Mouse (Mus musculus) heart, adult 2 months (tissue): ENCODE results near the gene Pip4p1. TPM values are rescaled to one million over a fixed set of nuclear protein-coding genes. Genes with fewer than 3 reads are reported as not detected.
"Not testable (repeated sequence)": the region's sequence is repeated elsewhere in the genome, so short reads cannot be mapped to it uniquely, and the experiment has no call there.

ENCODE experiments used
- DNase-seq, 2 experiments: peaks; one replicate each; pipeline ENCODE4 v3.0.0; 2021
- H3K27ac ChIP-seq: fragments of 200-600 bp; 2 replicates; pipeline ENCODE4 v1.8.1; 2022
- H3K27me3 ChIP-seq: fragments of 200-500 bp; 2 replicates; pipeline ENCODE4 v1.6.1; 2012; ENCODE audit warnings: mild to moderate bottlenecking, low read length, inconsistent platforms, mixed read lengths; ENCODE audit not compliant: control insufficient read depth, insufficient read depth
- H3K36me3 ChIP-seq: fragments of 200-500 bp; 2 replicates; pipeline ENCODE4 v1.6.1; 2012; ENCODE audit warnings: low read length, inconsistent platforms; ENCODE audit not compliant: control insufficient read depth, insufficient read depth
- H3K4me1 ChIP-seq: fragments of 200-500 bp; 2 replicates; pipeline ENCODE4 v1.6.1; 2011; ENCODE audit warnings: low read length; ENCODE audit not compliant: control insufficient read depth, insufficient read depth
- H3K4me3 ChIP-seq: fragments of 200-600 bp; 2 replicates; pipeline ENCODE4 v1.8.1; 2022
- H3K79me2 ChIP-seq: fragments of 200-500 bp; replicated peaks from 2 replicates; pipeline ENCODE4 v1.6.1; 2012; ENCODE audit warnings: mild to moderate bottlenecking, inconsistent platforms, low read length, moderate library complexity, mixed read lengths; ENCODE audit not compliant: control insufficient read depth, insufficient read depth
- H3K9ac ChIP-seq: fragments of 200-500 bp; 2 replicates; pipeline ENCODE4 v1.6.1; 2012; ENCODE audit warnings: low read depth, mild to moderate bottlenecking, control low read depth, inconsistent platforms, low read length, mixed read lengths
- CTCF ChIP-seq: fragments of 200-600 bp; IDR thresholded peaks from 2 replicates; pipeline ENCODE4 v1.8.1; 2022; ENCODE audit warnings: antibody characterized with exemption, mild to moderate bottlenecking, moderate library complexity
- EP300 ChIP-seq: fragments of 200-500 bp; IDR thresholded peaks from 2 replicates; pipeline ENCODE4 v1.6.1; 2011; ENCODE audit warnings: low read depth, low read length, control low read depth; ENCODE audit not compliant: insufficient read depth
- POLR2A ChIP-seq: fragments of 200-500 bp; IDR thresholded peaks from 2 replicates; pipeline ENCODE4 v1.6.1; 2011; ENCODE audit warnings: mild to moderate bottlenecking, low read depth, low read length, control low read depth; ENCODE audit not compliant: insufficient read depth
- WGBS: fragments of 180-500 bp; shearing (Covaris S2); methylation state at CpG from one replicate; pipeline ENCODE4 v1.1.7; 2018; 5-methylcytosine and 5-hydroxymethylcytosine counted together
- intact Hi-C: fragments of 180-260 bp; cut with DNase I; formaldehyde crosslinking; loops from one replicate; pipeline ENCODE4 v1.15.1; 2025
- polyA plus RNA-seq: library from polyadenylated mRNA; depleted of rRNA; stranded (reverse); fragments of >200 nt; gene quantifications from 2 replicates; pipeline ENCODE4 v1.2.3, GENCODE M21; 2012
- total RNA-seq, 2 experiments: library from RNA; stranded (reverse); gene quantifications; 2 replicates each; pipeline ENCODE4 v1.2.3; 2021

Gene Pip4p1
- total and polyA plus RNA-seq, 3 experiments, result 18.6 to 30.5 (median 27.8) TPM

DNA sequence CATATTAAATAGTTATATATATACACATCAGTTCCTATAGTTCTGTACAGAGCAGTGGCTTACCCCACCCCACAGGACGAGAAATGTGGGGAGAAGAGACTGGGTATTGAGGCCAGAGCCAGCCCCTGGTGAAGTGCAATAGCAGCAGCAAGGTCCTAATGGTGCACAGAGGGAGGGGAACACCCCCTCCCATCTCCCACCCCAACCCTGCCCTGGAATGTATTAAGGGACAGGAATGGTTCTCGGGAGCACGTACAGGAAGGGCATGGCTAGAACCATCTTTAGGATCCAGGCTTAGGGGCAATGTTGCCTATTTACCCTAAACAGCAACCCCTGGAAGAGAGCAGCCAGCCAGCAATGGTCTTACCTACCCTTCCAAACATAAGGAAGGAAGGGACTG is 3.3 kb downstream of the Pip4p1 start:
- WGBS, result 58% methylated on average over 3 of the region's 3 CpGs
- intact Hi-C loops, result no loop called here
- Histone ChIP-seq H3K9ac (no peak overlapping the region), H3K79me2 (no peaks in the 10 kb centered on the region), H3K36me3 (peaks cover 2% of the 10 kb centered on the region), H3K4me1 (peaks cover 4% of the 10 kb centered on the region), H3K27ac (no peak overlapping the region), H3K27me3 (no peaks in the 10 kb centered on the region), H3K4me3 (no peak overlapping the region)
- DNase-seq, result no peak
- TF ChIP-seq POLR2A (no peak), CTCF (no peak), EP300 (no peak)

DNA sequence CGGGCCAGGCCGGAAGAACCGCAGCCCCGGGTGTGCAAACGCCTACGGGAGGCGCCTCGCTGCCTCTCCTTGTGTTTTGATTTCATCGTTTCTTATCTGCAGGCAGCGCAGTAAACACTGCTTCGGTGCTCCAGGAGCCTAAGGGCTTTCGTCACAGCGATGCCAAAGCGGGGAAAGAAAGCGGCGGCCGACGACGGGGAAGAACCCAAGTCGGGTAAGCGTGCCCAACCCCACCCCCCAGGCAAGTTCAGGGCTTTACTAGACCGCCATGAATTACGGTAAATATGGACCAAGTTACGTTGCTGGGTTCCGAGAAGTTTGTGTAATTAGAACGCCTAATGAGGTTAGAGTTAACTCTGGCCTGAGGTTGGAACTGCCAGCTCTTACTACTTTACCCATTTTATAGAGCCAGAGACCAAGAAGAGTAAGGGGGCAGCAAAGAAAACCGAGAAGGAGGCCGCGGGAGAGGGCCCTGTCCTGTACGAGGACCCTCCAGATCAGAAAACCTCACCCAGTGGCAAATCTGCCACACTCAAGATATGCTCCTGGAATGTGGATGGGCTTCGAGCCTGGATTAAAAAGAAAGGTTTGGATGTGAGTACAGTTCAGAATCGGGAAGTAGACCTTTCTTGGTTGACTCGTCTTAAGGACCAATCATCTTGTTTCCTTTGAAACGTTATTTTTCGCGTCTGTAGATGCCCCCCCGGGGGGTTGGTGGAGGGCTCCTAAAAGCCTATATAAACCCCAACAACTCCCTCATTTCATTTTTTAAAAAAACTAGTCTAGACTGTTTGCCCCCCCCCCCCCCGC is 5.3 kb downstream of the Pip4p1 start:
- peaks cover 3% of the 10 kb centered on the region for H3K4me1 ChIP-seq
- WGBS, result 2% methylated on average over 38 of the region's 38 CpGs
- intact Hi-C loops, result no loop called here
- H3K79me2 ChIP-seq, result no peaks in the 10 kb centered on the region
- H3K9ac ChIP-seq, result peak overlapping the region; percentile 20
- H3K27me3 ChIP-seq, result no peaks in the 10 kb centered on the region
- DNase-seq, result no peak
- peak overlapping the region; percentile 64 for H3K4me3 ChIP-seq
- H3K27ac ChIP-seq, result peak overlapping the region; percentile 95
- peaks cover 2% of the 10 kb centered on the region for H3K36me3 ChIP-seq
- no peak for TF ChIP-seq CTCF
- no peak for TF ChIP-seq EP300
- peak; percentile 33; the same call in 1 of the 2 replicates for TF ChIP-seq POLR2A

DNA sequence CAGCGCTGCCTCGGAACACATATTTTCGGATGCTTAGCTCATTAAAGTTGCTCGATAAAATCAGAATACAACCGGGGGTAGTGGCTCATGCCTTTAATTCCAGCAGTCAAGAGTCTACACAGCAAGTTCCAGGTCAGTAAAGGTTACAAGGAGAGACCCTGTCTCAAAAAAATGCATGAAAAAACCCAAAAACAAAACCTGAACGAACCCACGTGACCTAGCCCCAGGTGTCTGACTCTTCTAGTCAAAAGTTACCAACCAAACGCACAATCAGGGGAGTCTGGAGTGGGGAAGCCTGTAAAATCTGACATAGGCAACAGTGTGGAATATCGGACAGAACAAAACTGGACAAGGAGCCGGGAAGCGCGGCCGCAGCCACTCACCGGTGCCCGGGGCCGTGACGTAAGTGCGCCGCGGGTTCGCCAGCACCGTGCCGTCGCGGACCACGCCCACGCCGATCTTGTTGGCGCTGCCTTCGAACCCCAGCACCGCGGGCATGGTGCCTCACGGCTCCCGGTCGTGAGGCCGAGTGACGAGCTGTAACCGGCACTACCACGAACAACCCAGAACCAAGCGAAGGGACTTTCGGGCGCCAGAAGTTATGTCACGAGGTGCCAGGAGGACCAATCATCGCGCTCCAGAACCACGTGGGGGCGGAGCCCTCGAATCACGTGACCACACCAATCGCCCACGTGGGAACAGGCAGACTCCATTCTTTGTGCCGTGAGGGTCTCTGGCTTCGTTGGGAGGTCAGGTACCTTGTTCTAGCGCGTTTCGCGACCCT is 6.2 kb downstream of the Pip4p1 start, which contains the start of the genes Osgep and Apex1:
Gene Osgep (minus strand): TSS at position 613 of the 784 bp plus-strand sequence.
Gene Apex1 (plus strand): TSS at position 688 of the 784 bp plus-strand sequence.
- peaks cover 1% of the 10 kb centered on the region for H3K36me3 ChIP-seq
- under 1% methylated on average over 57 of the region's 57 CpGs for WGBS

DNA sequence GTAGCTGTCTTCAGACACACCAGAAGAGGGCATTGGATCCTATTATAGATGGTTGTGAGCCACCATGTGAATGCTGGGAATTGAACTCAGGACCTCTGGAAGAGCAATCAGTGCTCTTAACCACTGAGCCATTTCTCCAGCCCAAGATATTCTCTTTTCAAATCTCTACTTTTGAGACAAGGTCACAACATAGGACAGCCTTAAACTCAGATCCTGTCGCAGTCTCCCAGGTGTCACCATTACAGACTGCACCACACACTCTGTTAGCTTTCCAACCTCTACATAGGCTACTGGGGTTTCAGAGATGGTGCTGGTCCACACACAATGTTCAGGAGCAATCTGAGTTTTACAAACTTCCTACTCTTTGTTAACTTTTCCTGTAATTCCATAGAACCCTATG is 7.2 kb downstream of the Pip4p1 start:
- H3K79me2 ChIP-seq, H3K36me3 ChIP-seq, DNase-seq, intact Hi-C loops, H3K27me3 ChIP-seq, H3K9ac ChIP-seq, H3K4me1 ChIP-seq: not testable (repeated sequence)
- Histone ChIP-seq H3K4me3 (peak overlapping the region; percentile 64), H3K27ac (peak overlapping the region; percentile 95)
- 53% methylated on average over 1 of the region's 1 CpGs for WGBS

More for the DNA sequence above, 6.2 kb downstream of the Pip4p1 start, which contains the start of the genes Osgep and Apex1:
- peak within 1 kb of the TSS; percentile 88 for H3K9ac ChIP-seq
- peak within 1 kb of the TSS; percentile 64 for H3K4me3 ChIP-seq
- DNase-seq, result peak; percentile 94 to 96
- no peaks in the 10 kb centered on the region for H3K79me2 ChIP-seq
- H3K4me1 ChIP-seq, result peaks cover 3% of the 10 kb centered on the region
- TF ChIP-seq POLR2A (peak; percentile 79), CTCF (no peak)
- intact Hi-C loops, result no loop called here
- no peaks in the 10 kb centered on the region for H3K27me3 ChIP-seq
- H3K27ac ChIP-seq, result peak within 1 kb of the TSS; percentile 95

DNA sequence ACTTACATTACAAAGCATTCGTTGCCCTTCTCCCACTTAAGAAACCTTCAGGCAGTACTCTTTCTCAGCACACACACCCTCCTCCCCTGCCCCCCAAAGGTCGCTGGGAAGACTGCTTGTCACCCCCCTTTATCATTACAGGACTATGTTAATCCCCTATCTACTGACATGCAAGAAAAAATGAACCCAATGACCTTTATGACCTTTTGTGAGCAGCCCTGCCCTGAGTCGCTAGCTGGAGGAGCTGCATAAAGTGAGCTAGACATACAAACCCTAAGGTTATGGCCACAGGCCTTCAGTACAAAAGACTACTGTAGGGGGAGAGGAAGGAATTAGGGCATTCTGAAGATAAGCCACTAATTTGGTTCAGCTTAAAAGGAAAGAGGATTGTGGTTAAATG is 19.3 kb downstream of the Pip4p1 start:
- Histone ChIP-seq H3K4me1 (no peaks in the 10 kb centered on the region), H3K36me3 (no peaks in the 10 kb centered on the region; the same call in 1 of the 2 replicates), H3K4me3 (no peak overlapping the region), H3K27me3 (no peaks in the 10 kb centered on the region), H3K27ac (no peak overlapping the region), H3K9ac (no peak overlapping the region), H3K79me2 (no peaks in the 10 kb centered on the region)
- intact Hi-C loops, result no loop called here
- TF ChIP-seq EP300 (no peak), POLR2A (no peak), CTCF (no peak)
- WGBS, result 60% methylated on average over 3 of the region's 3 CpGs
- no peak for DNase-seq

DNA sequence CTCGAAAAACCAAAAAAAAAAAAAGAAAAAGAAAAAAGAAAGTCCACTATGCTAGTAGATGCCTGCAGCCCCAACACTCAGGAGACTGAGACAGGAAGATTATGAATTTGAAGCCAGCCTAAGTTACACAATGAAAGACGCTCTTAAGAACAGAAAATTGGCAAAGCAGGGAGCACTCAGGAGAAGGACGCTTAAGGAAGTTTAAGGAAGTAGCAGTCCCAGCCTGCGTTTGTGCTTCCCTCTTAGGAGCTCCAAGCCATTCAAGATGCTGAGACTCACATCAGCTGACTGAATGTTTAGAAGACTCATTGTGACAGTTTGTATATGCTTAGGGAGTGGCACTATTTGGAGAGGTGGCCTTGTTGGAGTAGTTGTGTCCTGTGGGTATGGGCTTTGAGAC is 22.5 kb downstream of the Pip4p1 start:
- DNase-seq, result no peak
- no peaks in the 10 kb centered on the region for H3K4me1 ChIP-seq
- intact Hi-C loops, result no loop called here
- H3K27ac ChIP-seq, result no peak overlapping the region
- H3K79me2 ChIP-seq, result no peaks in the 10 kb centered on the region
- no peaks in the 10 kb centered on the region for H3K36me3 ChIP-seq
- no peak overlapping the region for H3K9ac ChIP-seq
- no peak overlapping the region for H3K4me3 ChIP-seq
- no peaks in the 10 kb centered on the region for H3K27me3 ChIP-seq
- TF ChIP-seq POLR2A, result no peak
- TF ChIP-seq CTCF, result no peak
- TF ChIP-seq EP300, result no peak
- 66% methylated on average over 4 of the region's 4 CpGs for WGBS

DNA sequence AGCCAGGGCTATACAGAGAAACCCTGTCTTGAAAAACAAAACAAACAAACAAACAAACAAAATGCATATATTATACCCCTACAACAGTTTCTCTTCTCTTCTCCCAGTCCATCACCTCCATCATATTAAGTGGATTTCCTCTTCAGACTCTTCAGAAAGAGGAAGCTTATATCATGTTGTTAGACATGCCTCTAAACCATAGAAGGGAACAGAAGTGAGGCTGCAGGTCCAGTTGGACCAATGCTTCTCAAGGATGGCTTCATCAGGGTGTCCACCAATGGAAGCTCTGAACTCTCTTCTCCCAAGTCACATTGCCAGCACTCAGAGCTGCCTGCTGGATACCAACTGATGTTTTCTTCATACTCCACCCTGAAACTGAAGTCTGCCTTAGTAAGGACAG is 25.3 kb downstream of the Pip4p1 start:
- intact Hi-C loops, result not testable (repeated sequence)

More for the DNA sequence above, 25.3 kb downstream of the Pip4p1 start:
- H3K36me3 ChIP-seq, H3K79me2 ChIP-seq, H3K4me1 ChIP-seq, H3K9ac ChIP-seq, H3K27ac ChIP-seq, H3K4me3 ChIP-seq, DNase-seq, H3K27me3 ChIP-seq: not testable (repeated sequence)
